Mouse (Mus musculus): Measurements from ENCODE around the gene Otud7b. TPM values are rescaled to one million over a fixed set of nuclear protein-coding genes. Genes with fewer than 3 reads are reported as not detected.
"Not testable (repeated sequence)": the region's sequence is repeated elsewhere in the genome, so short reads cannot be mapped to it uniquely, and the experiment has no call there.

Otud7b gene
- polyA plus RNA-seq, 1 experiment: 46.0 TPM

GRCm38 (mm10) chr3:96195616-96196313 lies 91.4 kb downstream of the Otud7b start:
- H3K27ac ChIP-seq (ENCODE audit: control insufficient read depth, insufficient read depth, low read depth, low read length): no peak overlapping the region

GRCm38 (mm10) chr3:96196437-96197128 lies 92.3 kb downstream of the Otud7b start:
- Histone ChIP-seq H3K27me3 (ENCODE audit: control insufficient read depth, insufficient read depth, low read length) (no peaks in the 10 kb centered on the region), H3K36me3 (ENCODE audit: control insufficient read depth, insufficient read depth, low read length) (no peaks in the 10 kb centered on the region), H3K4me3 (ENCODE audit: control insufficient read depth, low read depth, low read length) (peak overlapping the region; percentile 72), H3K27ac (ENCODE audit: control insufficient read depth, insufficient read depth, low read depth, low read length) (peak overlapping the region; percentile 4; the same call in 1 of the 2 replicates), H3K4me1 (ENCODE audit: control insufficient read depth, insufficient read depth, low read length) (peaks cover 26% of the 10 kb centered on the region)
- TF ChIP-seq CTCF (IDR thresholded peaks at IDR 0.05; ENCODE audit: control insufficient read depth, insufficient read depth, insufficient replicate concordance, low read depth, low read length) (no peak), POLR2A (IDR thresholded peaks at IDR 0.05; ENCODE audit: control insufficient read depth, low read depth, low read length) (no peak)

More at GRCm38 (mm10) chr3:96195616-96196313, 91.4 kb downstream of the Otud7b start:
- TF ChIP-seq CTCF (IDR thresholded peaks at IDR 0.05; ENCODE audit: control insufficient read depth, insufficient read depth, insufficient replicate concordance, low read depth, low read length) (no peak), POLR2A (IDR thresholded peaks at IDR 0.05; ENCODE audit: control insufficient read depth, low read depth, low read length) (no peak)
- Histone ChIP-seq H3K27me3 (ENCODE audit: control insufficient read depth, insufficient read depth, low read length) (no peaks in the 10 kb centered on the region), H3K36me3 (ENCODE audit: control insufficient read depth, insufficient read depth, low read length) (no peaks in the 10 kb centered on the region), H3K4me3 (ENCODE audit: control insufficient read depth, low read depth, low read length) (no peak overlapping the region), H3K4me1 (ENCODE audit: control insufficient read depth, insufficient read depth, low read length) (peaks cover 26% of the 10 kb centered on the region)

GRCm38 (mm10) chr3:96197129-96197749 lies 92.9 kb downstream of the Otud7b start:
- Histone ChIP-seq H3K36me3 (ENCODE audit: control insufficient read depth, insufficient read depth, low read length) (no peaks in the 10 kb centered on the region), H3K4me1 (ENCODE audit: control insufficient read depth, insufficient read depth, low read length) (peaks cover 26% of the 10 kb centered on the region), H3K27me3 (ENCODE audit: control insufficient read depth, insufficient read depth, low read length) (no peaks in the 10 kb centered on the region), H3K27ac (ENCODE audit: control insufficient read depth, insufficient read depth, low read depth, low read length) (peak overlapping the region; percentile 4), H3K4me3 (ENCODE audit: control insufficient read depth, low read depth, low read length) (peak overlapping the region; percentile 72)
- TF ChIP-seq POLR2A (IDR thresholded peaks at IDR 0.05; ENCODE audit: control insufficient read depth, low read depth, low read length) (peak; percentile 71), CTCF (IDR thresholded peaks at IDR 0.05; ENCODE audit: control insufficient read depth, insufficient read depth, insufficient replicate concordance, low read depth, low read length) (peak; percentile 28; the same call in 1 of the 2 replicates)

- no peaks in the 10 kb centered on the region for H3K36me3 ChIP-seq (ENCODE audit: control insufficient read depth, insufficient read depth, low read length)
- peaks cover 26% of the 10 kb centered on the region for H3K4me1 ChIP-seq (ENCODE audit: control insufficient read depth, insufficient read depth, low read length)
- H3K27me3 ChIP-seq (ENCODE audit: control insufficient read depth, insufficient read depth, low read length): no peaks in the 10 kb centered on the region
- no peak overlapping the region for H3K27ac ChIP-seq (ENCODE audit: control insufficient read depth, insufficient read depth, low read depth, low read length)
- H3K4me3 ChIP-seq (ENCODE audit: control insufficient read depth, low read depth, low read length): peak overlapping the region; percentile 24
- TF ChIP-seq POLR2A (IDR thresholded peaks at IDR 0.05; ENCODE audit: control insufficient read depth, low read depth, low read length): no peak
- TF ChIP-seq CTCF (IDR thresholded peaks at IDR 0.05; ENCODE audit: control insufficient read depth, insufficient read depth, insufficient replicate concordance, low read depth, low read length): no peak
Measured at GRCm38 (mm10) chr3:96198181-96198580, 93.9 kb downstream of the Otud7b start.

GRCm38 (mm10) chr3:96198601-96199251 lies 94.4 kb downstream of the Otud7b start:
- not testable (repeated sequence) for H3K27ac ChIP-seq (ENCODE audit: control insufficient read depth, insufficient read depth, low read depth, low read length); H3K4me3 ChIP-seq (ENCODE audit: control insufficient read depth, low read depth, low read length); H3K27me3 ChIP-seq (ENCODE audit: control insufficient read depth, insufficient read depth, low read length); H3K36me3 ChIP-seq (ENCODE audit: control insufficient read depth, insufficient read depth, low read length)
- peaks cover 24% of the 10 kb centered on the region for H3K4me1 ChIP-seq (ENCODE audit: control insufficient read depth, insufficient read depth, low read length)

GRCm38 (mm10) chr3:96199731-96200130 lies 95.4 kb downstream of the Otud7b start:
- TF ChIP-seq POLR2A (IDR thresholded peaks at IDR 0.05; ENCODE audit: control insufficient read depth, low read depth, low read length) (no peak), CTCF (IDR thresholded peaks at IDR 0.05; ENCODE audit: control insufficient read depth, insufficient read depth, insufficient replicate concordance, low read depth, low read length) (no peak)
- H3K4me1 ChIP-seq (ENCODE audit: control insufficient read depth, insufficient read depth, low read length): peaks cover 23% of the 10 kb centered on the region
- no peaks in the 10 kb centered on the region for H3K36me3 ChIP-seq (ENCODE audit: control insufficient read depth, insufficient read depth, low read length)
- no peaks in the 10 kb centered on the region for H3K27me3 ChIP-seq (ENCODE audit: control insufficient read depth, insufficient read depth, low read length)
- H3K4me3 ChIP-seq (ENCODE audit: control insufficient read depth, low read depth, low read length): no peak overlapping the region
- no peak overlapping the region for H3K27ac ChIP-seq (ENCODE audit: control insufficient read depth, insufficient read depth, low read depth, low read length)

- H3K4me3 ChIP-seq (ENCODE audit: control insufficient read depth, low read depth, low read length): peak overlapping the region; percentile 49; the same call in 1 of the 2 replicates
- H3K4me1 ChIP-seq (ENCODE audit: control insufficient read depth, insufficient read depth, low read length): peaks cover 2% of the 10 kb centered on the region
- no peak for TF ChIP-seq POLR2A (IDR thresholded peaks at IDR 0.05; ENCODE audit: control insufficient read depth, low read depth, low read length)
- TF ChIP-seq CTCF (IDR thresholded peaks at IDR 0.05; ENCODE audit: control insufficient read depth, insufficient read depth, insufficient replicate concordance, low read depth, low read length): no peak
- no peaks in the 10 kb centered on the region for H3K36me3 ChIP-seq (ENCODE audit: control insufficient read depth, insufficient read depth, low read length)
- H3K27me3 ChIP-seq (ENCODE audit: control insufficient read depth, insufficient read depth, low read length): no peaks in the 10 kb centered on the region
- H3K27ac ChIP-seq (ENCODE audit: control insufficient read depth, insufficient read depth, low read depth, low read length): no peak overlapping the region
Measured at GRCm38 (mm10) chr3:96207819-96208218, 103.5 kb downstream of the Otud7b start.

Data from testis, adult 2 months (tissue).